Mouse (Mus musculus): ENCODE data around the gene Kcna10.

The Kcna10 gene

DNA sequence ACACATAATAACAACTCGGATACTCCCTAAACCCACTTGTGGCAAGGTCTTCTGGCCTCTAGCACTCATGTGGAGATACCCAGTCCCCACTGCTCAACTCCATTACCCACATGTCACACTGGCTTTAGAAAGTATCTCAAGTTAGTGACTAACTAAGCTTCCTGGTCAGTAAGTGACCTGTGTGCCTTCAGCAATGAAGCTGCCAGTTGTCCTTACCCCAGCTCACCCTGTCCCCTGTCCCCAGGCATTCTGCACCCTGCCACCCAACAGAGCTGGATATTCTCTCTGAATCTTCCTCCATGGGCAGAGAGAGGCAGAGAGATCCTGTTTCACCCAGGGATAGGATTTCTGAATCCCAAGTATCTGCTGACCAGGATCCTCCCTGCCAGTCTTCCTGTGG, at the start of gene Kcna10:
Kcna10 (plus strand) TSS at position 301 of the 400 bp plus-strand sequence.
- DNase-seq = no peak

DNA sequence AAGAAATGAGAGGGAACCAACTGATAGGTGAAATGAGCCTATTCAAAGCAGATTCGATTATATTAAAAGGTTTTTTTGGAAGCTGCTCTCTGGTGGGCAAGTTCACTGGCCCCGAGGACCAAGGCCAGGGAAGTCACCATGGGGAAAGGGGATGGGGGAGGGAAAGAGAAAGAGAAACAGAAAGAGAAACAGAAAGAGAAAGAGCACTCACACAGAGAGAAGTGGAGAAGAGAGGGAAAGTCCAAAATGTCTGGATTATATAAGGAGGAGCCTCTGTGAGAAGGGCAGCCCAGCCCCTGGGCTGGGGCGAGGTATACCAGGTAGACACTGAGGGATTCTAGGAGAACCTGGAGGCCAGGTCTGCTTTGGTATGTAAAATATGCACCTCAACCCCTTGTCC, 48.4 kb upstream of the Kcna10 start:
- no peak for DNase-seq

DNA sequence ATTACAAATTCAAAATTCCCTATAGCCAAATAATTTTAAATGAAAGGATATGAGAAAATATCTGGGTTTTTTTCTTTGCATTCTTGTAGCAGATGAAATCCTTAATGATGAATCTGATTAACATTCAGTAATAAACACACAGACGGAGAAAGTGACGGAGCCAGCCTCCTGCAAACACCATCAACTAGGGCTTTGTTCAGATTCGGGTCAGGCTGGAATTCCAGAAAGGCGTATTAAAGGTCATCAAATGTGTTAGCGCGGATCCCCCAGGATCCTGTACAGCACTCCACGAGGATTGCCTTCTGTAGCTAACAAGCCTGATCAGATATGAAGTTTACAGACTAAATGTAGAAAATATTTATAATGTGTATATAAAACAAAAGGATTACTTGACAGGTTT, 35.7 kb upstream of the Kcna10 start:
- no peak for DNase-seq

DNA sequence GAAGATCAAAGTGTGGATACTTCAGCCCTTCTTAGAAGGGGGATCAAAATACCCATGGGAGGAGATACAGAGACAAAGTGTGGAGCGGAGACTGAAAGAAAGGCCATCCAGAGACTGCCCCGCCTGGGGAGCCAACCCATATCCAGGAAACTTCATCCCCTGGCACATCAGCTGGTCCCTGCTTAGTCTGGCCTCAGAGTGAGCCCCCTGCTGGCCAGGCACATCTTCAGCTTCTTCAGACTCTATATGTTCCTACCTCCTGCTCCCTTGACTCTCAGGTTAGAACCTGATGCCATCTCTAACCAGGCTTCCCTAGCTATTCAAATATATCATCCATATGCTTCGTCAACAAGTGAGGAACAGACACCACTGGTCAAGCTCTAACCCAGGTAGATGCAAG, 33.9 kb upstream of the Kcna10 start:
- DNase-seq = peak; percentile 52 to 59

DNA sequence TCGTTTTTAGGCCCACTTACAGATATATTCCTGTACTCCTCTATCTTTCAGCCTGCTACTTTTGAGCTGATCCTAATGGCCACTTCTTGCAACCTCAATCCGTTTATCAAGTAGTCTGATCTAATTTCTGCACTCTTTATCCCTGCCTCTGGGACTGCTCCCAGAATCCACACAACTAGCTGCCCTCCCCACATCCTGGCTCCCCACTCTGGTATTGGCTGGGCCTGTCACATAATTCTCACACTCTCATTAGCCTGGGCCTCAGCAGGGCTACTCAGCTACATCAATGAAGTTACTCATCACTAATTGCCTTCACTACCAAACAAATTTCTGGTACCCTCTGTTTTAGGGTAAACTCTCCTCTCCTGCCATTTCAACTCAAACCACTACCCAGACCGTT, 32.4 kb upstream of the Kcna10 start:
- no peak for DNase-seq

DNA sequence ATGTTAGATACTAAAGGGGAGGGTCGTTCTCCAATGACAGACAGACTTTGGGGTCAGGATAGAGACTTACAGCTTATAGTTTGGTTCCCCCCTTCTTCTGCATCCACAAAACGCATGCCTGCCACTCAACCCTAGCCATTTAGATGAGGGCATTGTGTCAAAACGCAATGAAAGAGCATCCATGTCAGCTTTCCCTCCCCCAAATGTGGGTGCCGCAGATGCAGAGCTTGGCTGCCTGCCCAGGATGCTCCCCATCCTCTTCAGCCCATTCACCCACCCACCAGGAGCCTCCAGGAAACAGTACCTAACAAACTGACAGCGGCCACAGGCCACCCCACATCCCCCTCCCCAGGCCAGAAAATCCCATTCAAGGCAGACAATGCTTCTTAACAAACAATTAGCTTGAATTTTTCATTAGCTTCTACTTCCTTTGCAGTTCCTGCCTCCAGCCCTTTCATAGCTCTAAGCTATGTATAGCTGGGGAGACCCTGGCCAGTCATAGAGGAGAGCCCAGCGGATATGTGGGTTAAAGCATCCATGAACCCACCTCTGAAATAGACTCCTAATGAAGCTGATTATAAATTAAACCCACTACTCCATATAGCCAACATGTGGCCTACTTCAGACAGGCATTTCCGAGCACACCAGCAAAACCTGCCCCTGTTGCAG, 31.9 kb upstream of the Kcna10 start:
- DNase-seq = no peak

DNA sequence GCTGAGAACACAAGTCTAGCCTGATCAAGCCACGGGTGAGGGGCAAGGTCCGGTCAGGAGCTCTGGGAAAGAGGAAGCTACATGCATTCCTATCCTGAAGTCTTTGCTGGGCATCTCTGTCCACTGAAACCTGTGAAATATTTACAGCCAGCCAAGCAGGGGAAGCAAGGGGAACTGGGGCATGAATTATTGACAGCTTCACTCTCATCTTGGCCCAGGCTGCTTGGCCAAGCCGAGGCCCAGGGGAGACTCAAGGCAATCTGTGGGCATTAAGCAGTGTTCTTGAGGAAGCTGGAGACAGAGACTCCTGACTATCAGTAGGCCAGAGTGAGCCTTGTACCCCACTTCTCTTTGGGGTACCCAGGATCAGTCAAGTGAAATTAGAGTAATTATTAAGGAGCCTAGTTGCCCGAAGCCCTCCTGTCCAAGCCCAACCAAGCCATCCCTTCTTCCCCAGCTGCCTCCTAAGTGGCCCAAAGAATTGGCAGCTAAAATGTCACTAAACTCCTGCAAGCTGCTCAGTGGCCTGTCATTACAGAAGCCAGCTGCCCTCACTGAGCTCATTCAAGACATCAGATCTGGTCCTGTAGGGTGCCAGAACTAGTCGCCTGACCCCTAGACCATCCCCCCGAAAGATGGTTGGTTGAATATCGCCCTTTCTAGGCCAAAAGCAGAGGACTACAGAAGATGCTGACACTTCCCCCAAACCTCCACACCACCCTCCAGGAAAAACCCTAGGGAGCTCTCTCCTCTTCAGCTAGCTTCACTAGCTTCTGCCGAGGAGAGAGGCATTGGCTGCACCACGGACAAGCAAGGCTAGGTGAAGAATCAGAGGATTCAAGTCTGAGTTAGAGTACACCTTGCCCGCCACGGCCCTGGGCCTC, 28.8 kb upstream of the Kcna10 start:
- no peak for DNase-seq

DNA sequence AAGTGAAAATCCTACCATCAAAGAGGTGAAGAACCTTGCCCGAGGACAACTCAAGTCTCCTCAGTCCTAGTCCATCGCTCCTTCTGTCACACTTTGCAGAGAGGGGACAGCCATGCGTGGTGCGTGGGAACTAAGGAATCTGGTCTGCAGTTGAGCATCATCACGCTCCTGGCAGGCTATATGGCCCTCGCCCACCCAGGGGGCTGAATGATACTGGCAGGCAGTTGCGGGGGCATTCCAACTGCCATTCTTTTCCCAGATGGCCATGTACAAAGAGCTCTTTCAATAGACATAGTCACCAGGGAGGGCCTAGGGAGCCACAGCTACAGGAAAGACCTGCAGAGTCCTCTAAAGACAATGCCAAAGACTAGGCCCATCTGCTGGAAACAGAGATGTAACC, 24.0 kb upstream of the Kcna10 start:
- DNase-seq = no peak

DNA sequence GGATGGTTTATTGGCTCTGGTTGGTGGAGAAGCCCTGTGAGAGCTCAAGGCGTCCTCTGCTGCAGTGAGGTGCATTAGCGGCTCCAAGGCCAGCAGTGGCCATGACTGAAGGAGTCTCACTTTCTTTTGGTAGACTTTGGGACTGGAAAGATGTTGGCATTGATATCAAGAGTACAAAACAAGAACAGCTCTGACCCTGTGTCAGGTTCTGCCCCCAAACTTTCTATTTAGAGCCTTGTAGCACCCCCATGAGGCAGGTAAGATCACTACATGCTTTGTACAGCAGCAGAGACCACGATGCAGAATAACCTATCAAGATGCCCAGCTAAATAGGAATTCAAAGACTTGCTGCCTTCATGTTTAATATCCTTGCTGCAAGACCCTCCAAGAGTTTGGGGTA, 23.4 kb upstream of the Kcna10 start:
- DNase-seq = no peak

DNA sequence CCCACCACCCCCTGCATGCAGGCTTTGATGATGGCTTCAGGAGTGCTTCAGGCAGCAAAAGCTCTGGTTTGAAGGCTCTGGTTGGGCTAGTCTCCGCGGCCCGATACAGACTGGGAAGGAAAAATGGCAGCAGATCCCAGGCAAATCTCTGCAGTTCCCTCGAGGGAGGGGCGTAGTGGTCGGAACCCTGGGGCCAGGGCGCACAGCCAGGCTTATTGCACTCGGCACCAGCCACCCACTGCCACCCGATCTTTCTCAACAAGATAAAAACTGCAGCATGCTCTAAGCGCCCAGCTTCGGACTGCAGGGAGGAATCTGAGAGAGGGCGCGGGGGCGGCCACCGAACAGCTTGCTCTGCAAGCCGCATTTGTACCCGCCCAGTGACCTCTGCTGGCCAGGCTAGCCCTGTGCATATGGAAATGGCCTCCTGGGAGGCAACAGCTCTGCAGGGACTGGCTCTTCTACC, 23.0 kb upstream of the Kcna10 start:
- peak in 1 of 2 experiments; percentile 3 for DNase-seq

DNA sequence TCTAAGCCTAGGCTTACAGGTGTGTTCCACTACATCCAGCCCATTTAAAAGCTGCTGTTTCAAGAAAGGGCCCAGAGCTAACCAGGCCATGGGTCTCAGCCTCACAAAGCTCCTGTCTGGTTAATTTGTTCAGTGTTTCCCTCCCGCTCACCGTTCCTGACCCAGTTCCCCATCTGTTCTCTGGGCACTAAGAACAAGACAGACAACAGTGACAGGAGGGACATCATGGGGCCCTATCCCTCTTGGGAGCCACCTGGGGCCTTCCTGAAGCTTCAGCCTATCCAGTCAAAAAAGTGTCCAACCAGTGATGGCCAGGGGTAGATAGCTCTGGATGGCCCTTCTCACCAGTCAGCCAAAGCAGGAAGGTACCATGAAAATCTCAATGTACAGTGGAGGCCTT, 20.1 kb upstream of the Kcna10 start:
- DNase-seq = no peak

DNA sequence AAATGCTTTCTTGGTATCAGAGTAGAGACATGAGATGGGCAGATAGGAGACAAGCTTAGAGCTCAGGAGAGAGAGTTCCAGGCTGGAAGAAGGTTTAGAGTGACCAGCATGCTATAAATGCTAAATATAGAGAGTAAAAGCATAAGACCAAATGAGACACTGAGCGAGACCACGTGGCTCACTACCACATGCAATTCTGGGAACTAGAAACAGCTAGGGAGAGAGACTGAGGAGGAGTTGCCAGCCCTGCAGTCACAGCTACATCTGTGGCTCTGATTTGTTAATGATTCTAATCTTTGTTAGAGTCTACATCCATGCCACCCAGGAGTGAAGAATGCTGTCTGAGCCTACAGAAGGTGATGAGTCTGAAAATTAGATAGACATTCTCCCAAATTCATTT, 13.3 kb upstream of the Kcna10 start:
- no peak for DNase-seq

DNA sequence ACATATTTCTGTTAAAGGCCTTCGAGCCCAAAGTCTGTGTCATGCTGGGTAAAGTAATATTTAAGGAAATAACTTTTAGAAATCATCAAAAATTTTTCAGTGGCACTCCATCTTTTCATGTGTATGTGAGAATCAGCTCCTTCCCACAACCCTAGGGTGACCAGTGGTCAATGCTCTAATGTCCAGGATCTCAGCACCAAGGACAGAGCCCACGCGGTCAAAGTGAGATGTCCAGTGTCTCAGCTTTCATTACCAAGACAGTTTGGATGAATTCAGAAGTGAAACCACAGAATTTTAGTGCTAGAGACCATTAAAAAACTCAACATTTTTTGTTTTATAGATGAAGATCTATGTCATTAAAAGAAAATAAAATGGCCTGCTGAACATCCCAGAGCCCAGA, 10.9 kb upstream of the Kcna10 start:
- peak in 1 of 2 experiments; percentile 14 for DNase-seq

DNA sequence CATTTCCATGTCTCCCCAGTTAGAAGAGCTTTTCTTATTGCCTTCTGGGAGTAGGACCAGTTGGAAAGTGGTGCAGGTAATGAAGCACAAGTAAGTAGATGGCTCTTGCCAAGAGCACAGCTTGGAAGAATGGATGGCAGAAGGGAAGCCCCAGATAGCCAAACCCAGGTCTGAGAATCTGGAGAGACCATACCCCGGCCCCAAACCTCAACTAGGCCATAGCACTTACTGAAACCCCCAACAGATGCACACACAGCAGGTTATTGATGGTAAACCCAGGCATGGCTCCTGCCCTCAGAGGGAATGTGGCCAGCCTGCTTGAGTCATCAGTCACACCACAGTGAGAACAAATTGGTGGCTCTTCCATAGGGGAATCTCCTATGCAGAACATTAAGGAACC, 10.3 kb upstream of the Kcna10 start:
- no peak for DNase-seq

DNA sequence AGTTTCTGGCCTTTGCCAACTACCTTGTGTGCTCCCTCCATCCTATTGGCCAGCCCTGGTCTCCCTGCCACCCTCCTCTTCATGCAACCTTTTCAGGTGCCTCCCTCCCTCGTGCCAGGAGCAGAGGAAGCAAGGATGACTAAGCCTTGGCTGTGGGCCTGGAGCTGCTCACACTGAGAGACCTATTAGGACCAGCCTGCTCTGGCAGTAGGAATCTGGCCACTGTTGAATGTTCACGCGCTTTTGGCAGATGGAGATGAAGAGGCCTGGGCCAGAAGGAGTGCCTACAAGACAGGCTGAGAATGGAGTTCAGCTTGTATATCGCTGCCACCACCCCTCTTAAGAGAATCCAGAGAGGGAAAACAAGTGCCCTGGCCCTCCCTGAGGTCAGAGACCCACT, 7.4 kb upstream of the Kcna10 start:
- DNase-seq = no peak

DNA sequence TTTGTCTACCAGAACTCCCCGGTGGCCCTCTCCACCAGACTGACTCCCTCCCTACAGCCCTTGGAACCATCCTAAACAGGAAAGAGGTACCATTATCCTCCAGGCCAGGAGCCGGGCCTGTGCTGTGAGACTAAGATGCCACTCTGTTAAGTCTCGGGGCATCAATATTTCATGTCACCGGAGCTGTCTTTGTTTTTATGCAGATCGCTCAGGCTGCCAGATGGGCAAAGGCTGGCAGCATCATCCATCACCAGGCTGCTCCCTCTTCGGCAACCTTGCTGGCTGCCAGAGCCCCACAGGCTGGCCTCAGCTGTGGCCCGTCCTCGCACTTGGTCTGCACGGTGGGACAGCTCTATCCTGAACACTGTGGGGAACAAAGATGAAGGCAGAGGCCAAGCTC, 6.4 kb upstream of the Kcna10 start:
- DNase-seq = no peak

DNA sequence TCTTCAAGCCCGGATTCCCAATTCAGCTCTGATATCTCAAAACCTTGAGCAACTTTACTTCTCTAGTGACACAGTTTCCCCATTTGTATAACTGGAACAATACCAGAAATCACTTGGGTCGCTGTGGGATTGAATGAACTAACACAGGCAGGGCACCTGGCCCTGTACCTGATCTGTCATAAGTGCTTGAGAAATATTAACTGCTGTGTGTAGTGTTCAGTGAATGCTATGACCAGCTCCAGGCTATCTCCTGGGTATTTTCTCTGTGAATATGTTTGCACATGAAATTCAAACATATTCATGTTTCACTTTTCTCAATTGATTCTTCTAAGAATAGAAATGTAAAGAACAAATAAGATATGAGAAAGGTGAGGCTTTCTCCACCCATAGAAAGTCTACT, 2.0 kb upstream of the Kcna10 start:
- DNase-seq = no peak

DNA sequence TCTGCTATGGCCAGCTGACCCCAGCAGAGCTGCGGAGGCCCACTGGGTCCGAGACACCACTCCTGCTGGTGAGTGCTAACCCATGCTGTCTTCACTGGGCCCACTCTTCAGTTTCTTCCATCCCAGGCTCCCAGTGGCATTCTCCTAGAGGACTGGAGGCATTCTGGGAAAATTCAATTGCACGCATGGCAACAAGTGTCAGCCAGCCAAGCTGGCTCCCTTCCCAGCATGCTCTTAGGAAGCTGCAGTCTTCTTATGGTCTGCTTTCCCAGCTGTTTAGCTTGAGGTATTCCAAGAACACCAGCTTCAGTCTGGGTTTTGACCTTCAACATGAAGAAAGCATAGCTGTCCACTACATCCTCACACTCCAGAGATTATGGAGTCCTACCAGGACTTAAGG, 322 bp downstream of the Kcna10 start:
- DNase-seq = no peak

DNA sequence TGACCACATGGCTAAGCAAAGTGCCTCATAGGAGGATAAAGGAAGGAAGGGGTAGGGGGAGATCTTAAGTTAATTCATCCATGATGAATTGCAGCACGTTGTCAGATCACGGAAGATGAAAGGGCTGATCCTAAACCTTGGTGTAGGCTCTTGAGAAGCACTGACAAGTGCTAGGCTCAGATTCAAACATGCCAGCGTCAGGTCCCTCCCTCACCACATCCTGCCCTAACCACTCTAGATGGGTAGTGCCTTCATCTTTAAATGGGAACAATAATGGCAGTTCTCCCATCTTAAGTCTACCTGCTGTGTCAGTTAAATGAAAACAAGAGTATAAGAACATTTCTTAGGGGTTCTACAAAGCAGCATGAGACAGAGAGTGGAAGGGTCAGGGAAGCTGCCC, 2.7 kb downstream of the Kcna10 start:
- no peak for DNase-seq

DNA sequence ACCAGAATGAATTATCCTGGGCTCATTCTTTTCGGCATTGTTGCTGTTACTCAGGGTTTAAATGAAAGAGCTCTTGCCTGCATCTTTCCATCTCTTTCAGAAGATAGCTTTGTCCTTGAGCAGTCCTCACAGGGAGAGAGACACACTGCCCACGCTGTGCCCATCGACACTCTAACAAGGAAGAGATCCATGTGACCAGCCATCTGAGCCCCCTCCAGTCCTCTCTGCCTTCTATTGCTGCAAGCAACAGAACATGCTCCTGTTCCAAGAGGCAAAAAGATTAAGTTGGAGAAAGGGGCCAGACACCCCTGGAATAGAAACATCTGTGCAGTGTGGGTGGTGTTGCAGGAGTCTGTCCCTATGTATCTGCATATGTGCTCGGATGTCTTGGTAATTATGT, 4.2 kb downstream of the Kcna10 start:
- no peak for DNase-seq

DNA sequence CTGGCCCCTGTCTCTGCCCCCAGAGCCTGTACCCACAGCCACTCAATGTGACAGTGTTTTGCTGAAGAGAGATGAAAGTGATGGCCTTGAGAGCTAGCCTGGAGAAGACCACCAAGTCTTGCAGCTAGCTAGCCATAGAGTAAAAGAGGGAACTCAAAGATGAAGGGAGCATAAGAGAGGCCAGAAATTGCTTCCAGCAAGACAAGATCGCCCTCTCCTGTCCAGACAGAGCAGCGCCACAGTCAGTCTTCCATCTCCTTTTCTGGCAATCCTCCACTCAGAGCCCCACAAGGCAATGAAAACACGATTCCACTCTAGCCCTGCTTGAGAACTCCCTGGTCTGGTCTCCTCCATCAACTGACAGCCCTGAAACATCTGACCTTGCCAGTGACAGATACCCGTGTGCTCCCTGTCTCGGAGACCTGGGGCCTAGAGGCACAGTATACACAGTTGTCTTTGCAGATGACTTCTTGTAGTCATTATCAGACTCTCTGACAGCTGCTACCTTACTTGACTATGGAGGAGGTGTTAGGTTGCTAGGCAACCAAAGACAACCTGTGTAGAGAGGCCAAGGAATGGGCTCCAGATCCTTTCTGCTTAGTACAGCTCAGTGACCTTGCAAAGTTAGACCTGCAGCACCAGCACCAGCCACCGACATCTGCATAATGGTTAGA, 5.5 kb downstream of the Kcna10 start:
- peak in 1 of 2 experiments; percentile 18 for DNase-seq

DNA sequence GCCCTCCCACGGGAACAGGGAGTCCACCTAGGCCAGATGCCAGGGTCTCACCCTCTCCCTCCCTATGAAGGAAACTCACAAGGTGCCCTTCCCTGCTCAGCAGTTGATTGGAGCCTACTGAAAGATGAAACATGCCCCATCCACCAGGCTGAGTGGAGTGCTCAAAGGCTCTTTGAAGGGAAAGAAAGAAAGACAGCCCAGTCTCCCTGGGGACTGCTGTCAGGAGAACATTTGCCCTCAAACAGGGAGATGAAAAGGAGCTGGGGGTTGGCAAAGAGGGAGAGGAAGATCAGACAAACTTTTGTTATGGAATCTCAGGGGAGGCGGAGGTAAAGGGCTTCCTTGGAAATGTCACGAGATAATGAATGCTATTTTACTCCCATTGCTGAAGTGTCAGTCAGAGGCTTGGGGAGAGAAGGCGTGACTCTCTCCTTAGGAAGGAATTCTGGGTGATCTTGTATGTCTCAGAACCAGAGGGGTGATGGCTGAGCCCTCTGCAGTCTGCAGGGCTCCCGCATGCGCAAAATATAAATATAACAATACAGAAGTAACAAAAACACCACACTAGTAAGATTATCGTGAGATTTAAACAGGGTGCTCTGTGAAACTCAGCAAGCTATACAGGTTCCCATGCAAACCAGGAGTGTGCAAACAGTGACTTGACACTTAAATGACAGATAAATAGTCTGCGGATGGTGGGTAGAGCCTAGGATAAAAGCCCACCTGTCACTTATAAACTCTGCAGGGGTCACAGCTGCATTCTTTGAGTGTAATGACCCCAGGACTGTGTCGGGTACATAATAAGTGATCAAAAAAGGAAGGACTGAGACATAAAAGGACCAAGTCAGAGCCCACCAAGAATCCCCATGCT, 18.7 kb downstream of the Kcna10 start:
- DNase-seq = no peak

DNA sequence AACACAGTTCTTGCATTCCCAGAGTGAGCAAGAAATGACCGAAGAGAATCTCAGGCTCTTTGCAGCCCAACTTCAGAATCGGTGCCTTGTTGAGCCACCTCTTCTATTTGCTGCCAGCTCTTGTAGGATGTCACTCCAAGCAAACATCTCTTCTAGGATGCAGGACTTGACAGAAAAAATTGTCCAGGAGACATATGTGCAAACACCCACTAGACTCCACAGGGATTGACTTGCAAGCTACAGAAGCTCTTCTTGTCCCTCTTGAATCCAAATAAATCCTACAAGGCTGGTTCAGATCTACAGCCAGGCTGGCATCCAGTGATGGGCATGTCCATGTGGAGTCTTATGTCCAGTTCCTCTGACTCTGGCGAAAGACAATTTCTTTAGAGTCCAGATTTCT, 21.6 kb downstream of the Kcna10 start:
- DNase-seq = no peak
